Mouse (Mus musculus): Measurements from ENCODE around the gene Trib2.

DNA sequence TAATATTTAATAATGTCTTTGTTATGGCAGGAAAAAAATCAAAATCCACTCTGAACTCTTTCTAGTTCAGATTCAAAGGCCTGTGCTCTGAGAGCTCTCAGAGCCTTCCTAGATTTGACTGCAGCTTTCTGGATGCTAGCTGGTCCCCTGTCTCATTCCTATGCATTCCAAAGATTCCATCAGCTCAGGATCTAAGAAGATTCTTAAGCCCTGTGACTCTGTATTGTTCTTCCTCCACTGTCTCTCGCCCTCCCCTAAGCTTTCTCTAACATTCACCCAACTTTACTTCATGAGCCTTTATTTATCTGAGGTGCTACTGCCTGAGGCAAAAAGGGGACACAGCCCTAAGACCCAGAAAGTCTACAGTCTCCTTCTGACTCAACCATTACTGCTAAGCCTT lies 51.5 kb downstream of the Trib2 start:
- TF ChIP-seq KAT2A (conservative IDR thresholded peaks at IDR 0.05; ENCODE audit: low read depth, low read length) = no peak
- TF ChIP-seq CTCF (IDR thresholded peaks at IDR 0.05 in 2 of 3, conservative IDR thresholded peaks at IDR 0.05 in 1 of 3; ENCODE audit: control insufficient read depth in 1 of 3, insufficient read depth in 1 of 3, low read depth in 2 of 3, low read length in 3 of 3, poor library complexity in 1 of 3, severe bottlenecking in 1 of 3) = no peak
- TF ChIP-seq MYC (IDR thresholded peaks at IDR 0.05; ENCODE audit: low read depth, low read length) = no peak
- no peak for TF ChIP-seq USF2 (IDR thresholded peaks at IDR 0.05; ENCODE audit: borderline replicate concordance in 1 of 2, insufficient read depth in 1 of 2, low read depth in 1 of 2, low read length in 2 of 2)
- no peak for TF ChIP-seq USF1 (IDR thresholded peaks at IDR 0.05; ENCODE audit: low read depth, low read length)
- TF ChIP-seq GATA1 (IDR thresholded peaks at IDR 0.05; ENCODE audit: low read depth, low read length) = no peak
- no peak for TF ChIP-seq ZKSCAN1 (IDR thresholded peaks at IDR 0.05; ENCODE audit: low read depth, low read length)
- no peak for TF ChIP-seq MAFK (IDR thresholded peaks at IDR 0.05; ENCODE audit: borderline replicate concordance, low read depth, low read length)

Data from MEL (cell line).